Mouse (Mus musculus) spleen, postnatal 10 days (tissue): ENCODE results near the gene Gm4027.
"Not testable (repeated sequence)": the region's sequence is repeated elsewhere in the genome, so short reads cannot be mapped to it uniquely, and the experiment has no call there.

ENCODE experiments used
- DNase-seq, 2 experiments: peaks; one replicate each; pipeline ENCODE4 v3.0.0; 2021 to 2022; ENCODE audit warnings: low spot score in 2 of 2

Gm4027 gene

DNA sequence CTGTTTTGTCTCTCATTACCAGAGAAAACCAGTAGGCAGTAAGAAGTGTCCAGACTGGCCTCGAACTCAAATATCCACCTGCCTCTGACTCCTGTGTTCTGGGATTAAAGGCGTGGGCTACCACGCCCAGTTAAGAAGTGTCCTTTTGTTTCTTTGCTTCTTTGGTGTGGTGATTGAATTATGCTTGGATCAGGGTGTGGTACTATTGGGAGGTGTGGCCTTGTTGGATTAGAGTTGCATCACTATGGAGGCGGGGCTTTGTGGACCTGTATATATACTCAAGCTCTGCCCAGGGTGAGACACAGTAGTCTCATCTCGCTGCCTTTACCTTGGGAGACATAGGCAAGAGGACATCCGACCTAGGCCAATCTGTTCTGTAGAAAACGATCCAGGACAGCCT is at the start of gene Gm4027:
Gm4027 (plus strand) TSS at position 301 of the 400 bp plus-strand sequence.
- not testable (repeated sequence) for DNase-seq

GRCm38 (mm10) chr12:87601388-87601787 is 17.3 kb upstream of the Gm4027 start:
- DNase-seq = not testable (repeated sequence)

DNA sequence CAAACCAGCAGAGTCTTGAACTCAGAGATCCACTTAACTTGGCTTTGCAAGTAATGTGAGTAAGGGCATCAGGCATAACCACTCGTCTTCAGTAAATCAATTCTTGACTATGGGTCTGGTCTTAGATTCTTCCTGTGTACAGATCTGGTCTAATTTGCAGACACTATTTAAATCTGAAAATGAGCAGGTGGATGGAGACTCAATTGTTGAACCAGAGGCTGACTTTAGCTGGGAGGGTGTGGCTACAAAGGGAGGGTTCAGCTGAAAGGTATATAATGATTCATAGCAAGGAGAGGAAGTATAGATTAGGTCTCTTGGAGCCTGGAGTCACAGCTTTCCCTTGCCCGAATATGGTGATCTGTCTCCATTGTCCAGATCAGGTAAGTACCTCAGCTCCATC is 16.3 kb upstream of the Gm4027 start, which contains the start of gene Oog1:
Oog1 (plus strand) TSS at position 301 of the 400 bp plus-strand sequence.
- DNase-seq = not testable (repeated sequence)

DNA sequence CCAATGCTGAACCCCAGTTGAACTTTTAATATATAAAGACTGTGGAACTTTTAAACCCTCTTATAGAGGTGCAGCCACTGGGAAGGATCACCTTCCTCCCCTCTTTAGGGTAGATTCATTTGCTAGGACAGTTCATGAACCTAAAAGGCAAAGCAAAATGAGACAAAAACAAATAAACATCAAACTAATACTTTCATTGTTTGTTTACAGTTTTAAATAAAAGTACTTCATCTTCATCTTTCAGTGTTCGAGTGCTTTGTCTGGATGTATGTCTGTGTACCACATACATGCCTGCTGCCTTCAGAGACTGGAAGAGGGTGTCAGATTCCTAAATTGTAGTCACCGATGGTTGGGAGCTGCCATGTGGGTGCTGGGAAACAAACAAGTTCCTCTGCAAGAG is 25.9 kb downstream of the Gm4027 start, which contains the start of gene Gm16381:
Gm16381 (minus strand) TSS at position 101 of the 400 bp plus-strand sequence.
- not testable (repeated sequence) for DNase-seq

DNA sequence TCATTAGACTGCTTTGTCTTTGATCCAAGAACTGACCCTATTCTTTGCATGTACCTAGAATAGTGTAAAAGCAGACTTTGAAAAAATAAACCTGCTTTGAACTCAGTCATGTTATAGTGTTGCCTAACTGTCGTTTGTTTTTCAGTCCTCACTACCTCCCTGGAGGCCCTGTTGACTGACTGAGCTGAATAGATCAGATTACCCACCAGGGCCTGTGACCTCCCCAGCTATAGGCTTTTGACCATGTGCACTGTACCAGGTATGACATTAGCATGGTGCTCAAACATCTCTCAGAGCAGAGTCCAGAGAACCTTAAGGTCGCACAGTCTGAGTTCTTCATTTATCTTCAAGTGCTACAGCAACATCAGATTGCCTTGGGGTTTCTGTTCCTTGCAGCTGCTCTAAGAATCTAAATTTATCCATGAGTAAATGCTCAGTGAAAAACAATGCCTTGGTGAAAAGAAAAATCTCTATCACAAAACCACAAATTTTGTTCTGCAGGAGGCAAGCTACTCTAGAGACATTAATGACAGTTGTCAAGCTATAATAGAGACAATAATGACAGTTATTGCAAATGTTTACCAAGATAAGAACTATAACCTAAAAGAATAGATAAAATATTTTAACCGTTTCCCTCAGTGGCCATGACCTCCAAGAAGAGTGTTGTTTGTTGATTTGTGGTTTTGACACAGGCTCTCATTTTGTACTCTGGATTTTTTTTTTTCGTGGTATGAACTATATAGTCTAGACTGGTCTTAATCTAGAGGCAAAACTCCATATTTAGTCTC is 34.4 kb downstream of the Gm4027 start:
- not testable (repeated sequence) for DNase-seq
